Mouse (Mus musculus) brain, adult 2 months (tissue): Measurements from ENCODE around the gene Cdk19.
"Not testable (repeated sequence)": the region's sequence is repeated elsewhere in the genome, so short reads cannot be mapped to it uniquely, and the experiment has no call there.

Source experiments
- DNase-seq: peaks from one replicate; pipeline ENCODE4 v3.0.0; 2011; ENCODE audit warnings: low read depth, low spot score

Cdk19 gene

DNA sequence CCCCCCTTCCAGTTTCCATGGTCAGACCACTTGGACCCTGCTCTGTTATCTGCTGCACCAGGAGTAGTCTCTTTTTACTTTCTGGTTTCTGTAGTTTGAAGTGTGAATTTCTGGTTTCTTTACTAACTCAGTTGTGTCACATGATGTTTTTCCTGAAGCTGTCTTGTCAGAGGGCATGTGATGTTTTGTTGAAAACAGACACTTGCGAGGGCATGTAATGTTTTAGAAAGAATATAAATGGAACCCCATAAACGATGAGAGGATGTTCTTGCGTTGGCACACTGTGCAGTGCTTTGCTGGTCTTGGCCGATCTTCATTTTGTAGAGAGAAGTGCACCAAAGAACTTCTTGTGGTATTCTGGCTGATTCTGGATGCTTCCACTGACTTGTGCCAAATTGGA lies 46.8 kb downstream of the Cdk19 start:
- no peak for DNase-seq

DNA sequence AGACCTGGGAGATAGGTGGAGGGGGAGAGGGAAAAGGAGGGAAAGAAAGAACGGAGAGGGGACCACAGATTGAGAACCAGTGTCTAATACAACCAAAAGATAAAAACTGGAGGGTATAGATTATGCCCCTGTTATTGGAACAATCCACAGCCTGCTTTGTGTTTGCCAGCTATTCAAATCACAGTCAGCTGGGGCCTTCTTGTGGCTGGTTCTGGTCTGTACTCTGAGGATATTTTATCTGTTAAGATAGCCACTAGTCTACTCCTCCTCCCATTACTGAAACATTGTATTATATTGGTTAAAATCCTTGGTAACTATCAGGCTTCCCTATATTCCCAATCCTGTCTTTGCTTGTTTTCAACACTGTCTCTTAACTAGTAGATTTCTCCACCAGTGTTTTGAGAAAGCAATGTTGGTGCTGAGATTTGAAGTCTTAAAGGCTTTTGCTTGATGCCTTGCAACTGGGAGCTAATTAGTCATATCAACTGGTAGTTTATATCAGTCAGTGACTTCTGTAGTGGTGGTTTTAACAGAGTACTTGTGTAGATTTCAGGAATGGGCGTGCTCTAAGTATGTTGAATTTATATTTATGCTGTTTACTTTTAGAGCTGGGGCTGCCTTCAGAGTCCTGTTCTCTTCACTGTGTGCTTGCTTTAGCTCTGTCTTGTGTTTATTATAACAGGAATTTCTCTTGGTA lies 54.2 kb downstream of the Cdk19 start:
- DNase-seq = no peak

DNA sequence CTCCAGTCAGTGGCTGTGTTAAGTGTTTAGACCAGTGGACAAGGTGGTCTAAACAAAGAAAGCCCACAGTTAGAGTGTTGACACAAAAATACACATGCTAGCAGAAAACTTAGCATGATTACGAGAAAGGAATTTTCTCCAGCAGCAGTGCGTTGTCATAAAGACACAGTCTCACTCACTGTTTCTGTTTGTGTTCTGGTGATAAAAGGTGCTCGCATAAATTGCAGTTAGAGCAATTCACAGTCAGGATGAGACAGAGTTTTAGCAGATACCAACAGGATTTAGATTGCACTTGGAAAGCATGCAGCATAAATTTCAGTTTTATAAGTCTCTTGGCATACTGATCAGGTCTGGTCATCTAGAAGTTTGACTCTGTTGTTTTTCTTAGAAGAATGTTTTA lies 59.5 kb downstream of the Cdk19 start:
- DNase-seq = no peak

DNA sequence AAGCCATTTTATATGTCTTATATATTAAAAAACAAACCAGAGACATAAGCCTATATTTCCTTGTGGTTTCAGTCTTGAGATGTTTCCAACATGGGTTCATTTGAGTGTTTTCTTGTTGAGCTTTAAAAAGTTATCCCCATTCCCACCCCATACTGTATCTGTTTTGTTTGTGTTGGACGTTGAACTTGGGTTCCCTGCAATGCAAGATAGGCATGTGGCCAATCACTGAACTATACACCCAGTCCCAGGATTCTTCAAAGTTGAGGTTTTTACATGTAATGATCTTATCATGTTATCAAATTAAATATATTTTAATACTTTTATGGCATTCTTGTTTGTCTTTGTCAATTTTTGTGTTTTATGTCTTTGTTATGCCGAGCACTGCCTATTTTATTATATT lies 60.0 kb downstream of the Cdk19 start:
- DNase-seq = no peak

DNA sequence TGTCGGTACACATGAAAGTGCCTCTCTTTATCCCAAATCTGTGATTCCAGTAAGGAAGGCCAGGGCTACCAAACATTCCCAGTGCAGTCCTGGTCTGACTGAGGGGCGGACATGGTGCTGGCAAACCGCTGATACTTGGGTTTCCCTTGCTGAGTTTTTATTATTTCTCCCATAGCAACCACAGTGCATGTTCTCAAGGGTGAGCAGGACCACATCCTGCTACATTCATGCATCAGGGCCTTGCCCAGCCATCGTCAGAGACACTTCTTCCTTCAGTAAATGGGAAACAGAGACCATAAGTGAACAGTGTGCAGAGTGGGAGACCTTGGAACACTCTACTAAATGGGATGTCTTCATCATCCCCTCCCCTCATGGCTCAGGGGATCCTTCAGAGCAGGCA lies 60.9 kb downstream of the Cdk19 start:
- DNase-seq = no peak

DNA sequence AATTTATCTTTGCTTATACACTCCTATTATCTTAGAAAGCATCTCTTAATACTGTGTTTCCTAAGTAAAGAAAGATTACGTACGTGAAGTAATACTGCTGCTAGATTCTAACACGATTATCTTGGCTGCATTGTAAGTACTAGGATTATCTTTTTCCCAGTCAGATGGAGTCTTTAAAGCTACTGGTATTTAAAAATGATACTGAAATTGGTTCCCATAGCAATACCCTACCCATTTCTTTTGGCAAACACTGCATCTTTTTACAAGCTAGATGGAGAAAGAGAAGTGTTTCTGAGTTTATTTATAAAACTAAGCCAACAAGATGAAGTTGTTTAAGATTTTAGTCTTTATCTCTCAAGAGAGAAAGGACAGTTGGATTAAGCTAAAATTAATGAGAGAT lies 67.3 kb downstream of the Cdk19 start:
- DNase-seq = no peak

DNA sequence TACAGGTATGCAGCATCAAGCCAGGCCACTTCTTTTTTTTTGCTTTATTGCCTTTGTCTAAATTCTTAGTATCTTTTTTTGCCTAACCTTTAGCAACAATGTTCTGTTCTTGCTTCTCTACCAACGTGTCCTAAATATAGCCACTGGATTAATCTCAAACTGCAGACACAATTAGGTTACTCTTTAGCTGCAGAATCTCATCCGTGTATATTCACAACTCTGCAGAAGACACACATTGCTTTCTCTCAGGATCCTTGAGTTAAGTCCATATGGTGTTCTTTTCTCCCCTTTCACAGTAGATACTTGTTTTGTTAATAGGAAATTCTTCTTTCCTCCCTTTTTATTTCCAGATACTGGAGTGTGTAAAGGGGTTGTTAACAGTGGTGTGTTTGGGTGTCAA lies 70.0 kb downstream of the Cdk19 start:
- DNase-seq = peak; percentile 71

DNA sequence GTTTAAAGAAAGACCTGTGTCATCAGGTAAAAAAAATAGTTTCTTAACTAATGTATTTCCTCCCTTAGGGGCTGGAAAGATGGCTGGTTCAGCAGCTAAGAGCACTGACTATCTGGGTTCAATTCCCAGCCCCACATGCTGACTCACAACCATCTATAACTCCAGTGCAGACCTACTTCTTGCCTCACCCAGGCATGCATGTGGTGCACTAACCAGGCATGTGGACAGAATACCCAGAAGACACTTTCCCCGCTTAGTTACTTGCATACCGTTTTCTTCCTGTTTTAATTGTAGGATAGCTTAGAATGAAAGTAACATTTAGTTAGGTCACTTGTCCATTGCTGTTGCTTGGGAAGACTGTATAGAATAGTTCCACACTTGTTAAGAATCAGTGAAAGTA lies 72.0 kb downstream of the Cdk19 start:
- DNase-seq = no peak

DNA sequence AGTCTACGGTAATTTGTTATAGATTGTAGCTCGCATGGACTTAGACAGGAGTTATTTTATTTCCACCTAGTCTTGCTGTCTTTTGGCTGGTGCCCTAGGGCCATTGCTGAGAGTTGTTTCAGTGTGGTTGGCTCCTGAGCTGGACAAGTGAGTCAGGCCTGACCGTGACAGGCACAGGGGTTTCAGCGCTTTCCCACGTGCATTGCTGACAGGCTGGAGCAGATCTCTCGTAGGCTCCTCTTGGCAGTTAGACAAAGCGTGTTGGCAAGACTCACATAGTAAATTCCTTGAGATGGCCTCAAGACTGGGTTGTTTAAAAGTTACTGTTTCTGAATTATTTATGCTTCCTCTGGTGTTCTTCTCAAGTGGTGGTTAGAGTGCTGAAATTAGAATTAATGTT lies 77.6 kb downstream of the Cdk19 start:
- DNase-seq = peak; percentile 92

DNA sequence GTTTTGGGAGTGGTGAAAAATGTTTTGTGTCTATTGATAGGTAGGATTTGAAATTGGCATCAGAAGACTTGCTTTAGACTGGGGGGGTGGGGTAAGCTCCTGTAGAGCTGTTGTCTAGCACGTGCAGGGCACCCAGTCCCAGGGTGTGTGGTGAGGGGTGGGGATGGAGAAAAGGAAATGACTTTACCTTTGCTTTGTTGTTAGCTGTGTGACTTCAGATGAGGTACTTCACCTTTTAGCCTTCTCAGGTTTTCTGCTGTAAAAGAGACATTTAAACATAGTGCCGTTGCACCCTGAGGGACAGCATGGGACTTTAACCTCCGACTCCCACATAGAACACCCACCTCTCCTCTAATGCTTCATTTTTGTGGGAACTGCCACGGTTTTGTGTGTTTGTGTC lies 80.5 kb downstream of the Cdk19 start:
- no peak for DNase-seq

DNA sequence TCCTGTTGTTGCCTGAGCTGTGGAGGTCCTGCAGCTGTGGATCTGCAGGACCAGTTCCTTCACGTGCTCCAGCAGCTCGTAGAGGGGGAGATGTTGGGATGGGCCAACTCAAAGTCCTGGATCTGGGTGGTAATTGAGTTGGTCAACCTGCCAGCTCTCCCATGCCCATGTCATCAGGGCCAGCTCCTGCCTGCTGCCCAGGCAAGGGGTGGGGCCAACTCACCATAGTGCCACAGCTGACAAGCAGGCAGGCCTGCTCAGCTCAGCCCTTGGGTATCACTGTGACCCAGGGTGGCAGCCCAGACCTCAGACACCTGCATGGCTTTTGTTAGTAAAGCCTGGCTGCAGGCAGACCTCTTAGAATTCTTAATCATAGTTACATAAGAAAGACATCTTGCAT lies 81.3 kb downstream of the Cdk19 start:
- DNase-seq = peak; percentile 55

DNA sequence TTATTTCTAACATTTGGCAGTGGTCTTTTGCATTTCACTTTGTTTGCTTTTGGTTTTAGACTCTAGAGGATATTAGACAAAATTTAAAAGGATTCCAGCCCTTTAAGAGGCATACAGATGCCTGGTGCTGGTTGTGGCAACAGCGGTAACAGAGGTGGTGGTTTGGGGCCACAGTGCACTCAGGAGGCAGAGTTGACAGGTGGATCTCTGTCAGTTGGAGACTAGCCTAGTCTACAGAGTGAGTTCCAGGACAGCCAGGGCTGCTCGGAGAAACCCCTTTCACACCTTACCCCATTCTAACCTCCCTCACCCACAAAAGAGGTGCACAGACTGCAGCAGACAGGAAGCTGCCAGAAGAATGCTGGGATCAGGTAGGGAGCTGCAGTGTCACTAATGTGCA lies 82.4 kb downstream of the Cdk19 start:
- DNase-seq = no peak

DNA sequence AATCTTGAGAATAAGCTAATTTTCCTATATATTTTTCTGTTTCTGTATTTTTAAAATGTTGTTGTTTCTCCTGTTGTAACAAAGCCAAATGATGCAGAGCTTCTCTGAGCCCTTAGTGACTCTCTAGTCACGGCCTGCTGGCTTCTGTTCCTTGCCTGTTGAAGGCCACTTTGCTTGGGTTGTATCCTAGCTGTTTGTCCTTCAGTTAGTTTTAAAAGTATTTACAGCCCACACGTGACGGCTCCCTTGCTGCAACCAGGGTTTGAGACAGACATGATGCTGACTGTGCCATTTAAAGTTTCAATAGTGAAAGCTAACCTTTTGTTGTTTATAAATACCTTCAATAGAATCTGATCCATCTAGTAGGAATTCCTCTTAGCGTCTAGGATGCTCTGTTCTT lies 83.3 kb downstream of the Cdk19 start:
- DNase-seq = no peak

DNA sequence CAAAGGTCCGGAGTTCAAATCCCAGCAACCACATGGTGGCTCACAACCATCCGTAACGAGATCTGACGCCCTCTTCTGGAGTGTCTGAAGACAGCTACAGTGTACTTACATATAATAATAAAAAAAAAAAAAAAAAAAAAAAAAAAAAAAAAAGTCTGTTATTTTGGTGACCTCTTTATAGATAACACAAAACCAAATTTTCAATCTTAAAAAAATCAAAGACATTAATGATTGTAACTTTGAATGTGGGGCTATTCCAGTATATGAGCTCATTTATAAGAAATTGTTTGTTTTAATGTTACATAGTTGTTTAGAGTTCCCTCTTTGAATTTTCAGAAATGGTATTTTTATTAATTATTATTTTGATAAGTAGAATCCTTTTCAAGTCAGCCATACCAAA lies 85.1 kb downstream of the Cdk19 start:
- DNase-seq = not testable (repeated sequence)

DNA sequence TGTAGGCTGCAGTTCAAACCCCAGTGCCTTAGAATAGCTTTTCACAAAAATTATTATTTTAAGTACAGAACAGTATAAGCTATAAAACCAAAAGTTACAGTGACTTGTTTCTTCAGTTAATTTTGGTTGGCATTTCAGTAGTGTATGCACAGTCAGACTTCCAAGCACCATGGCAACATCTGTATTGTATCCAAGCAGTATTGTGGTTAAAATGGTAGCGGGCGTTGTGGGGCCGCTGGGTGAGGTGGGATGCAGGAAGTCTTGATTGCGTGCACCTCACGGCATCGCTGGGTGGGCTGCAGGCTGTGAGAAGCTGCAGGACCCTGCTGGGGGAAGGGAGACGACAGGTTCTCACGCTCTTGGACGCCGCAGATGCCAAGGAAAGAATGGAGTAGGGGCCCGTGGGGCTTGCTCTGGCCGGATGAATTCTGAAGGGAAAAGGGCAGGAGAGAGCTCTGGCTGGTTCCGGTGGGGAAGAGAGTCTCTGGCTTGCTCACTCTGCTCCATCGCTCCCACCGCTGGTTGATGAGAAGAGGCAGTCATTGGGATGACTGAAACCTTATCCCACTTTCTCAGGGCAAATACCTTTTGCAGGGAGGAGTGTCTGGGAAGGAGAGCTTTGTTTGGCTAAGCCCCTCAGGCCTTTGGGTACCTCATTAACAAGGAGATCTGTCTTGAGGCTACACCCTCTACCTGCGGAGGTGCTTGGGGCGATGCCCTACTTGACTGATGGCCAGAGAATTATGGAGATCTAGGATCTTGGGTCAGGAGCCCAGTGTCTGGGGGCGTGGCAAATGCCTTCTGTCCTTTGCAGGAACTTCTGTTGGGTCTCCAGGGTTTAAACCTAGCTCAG lies 86.1 kb downstream of the Cdk19 start:
- no peak for DNase-seq

DNA sequence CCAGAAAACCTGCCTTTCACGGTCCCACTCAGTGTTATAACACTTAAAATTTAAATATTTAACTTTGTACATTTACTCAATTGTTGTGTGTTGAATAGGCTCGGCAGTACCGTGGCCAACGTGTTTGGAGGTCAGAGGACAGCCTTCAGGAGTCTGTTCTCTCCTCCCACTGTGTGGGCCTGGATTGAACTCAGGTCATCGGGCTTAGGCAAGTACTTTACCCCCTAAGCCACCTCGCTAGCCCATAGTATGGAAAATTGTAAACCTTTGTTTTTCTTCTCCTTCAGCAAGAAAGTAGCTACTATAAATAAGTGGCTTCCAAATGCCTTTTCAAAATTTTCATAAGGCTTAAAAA lies 86.7 kb downstream of the Cdk19 start:
- no peak for DNase-seq

DNA sequence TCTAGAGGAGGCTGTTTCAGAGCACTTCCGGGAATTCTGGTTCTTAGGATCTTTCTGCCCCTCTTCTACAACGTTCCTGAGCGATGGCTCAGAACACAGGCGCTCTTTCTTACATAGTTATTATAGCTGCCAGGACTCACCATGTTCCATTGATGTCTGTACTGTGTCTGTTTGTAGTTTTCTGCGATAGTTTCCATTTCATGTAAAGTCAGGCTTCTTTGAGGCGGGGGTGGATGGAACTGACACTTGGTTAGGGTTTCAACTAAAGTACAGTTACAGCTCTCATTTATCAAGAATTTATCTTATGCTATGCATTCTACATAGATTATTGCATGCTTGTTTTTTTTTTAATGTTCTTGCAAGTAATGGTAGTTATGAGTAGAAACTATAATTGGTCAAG lies 89.3 kb downstream of the Cdk19 start:
- no peak for DNase-seq

DNA sequence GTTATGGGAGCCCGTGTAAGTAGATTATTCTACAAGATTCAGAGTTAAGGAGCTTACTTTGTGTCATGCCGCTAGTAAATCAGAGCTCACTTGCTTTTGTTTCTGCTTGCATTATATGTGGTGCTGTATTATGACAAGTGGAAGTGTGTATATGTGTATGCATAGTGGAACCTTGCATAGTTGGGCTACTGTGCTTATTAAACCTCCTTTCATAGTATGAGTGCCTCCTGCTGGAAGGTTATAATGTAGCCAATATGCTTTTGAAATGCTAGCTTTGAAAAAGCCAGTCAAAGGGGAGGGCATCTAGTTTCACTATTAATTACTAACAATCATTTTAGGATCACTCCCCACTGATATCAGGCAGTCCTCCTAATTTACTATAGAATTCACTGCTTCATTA lies 89.7 kb downstream of the Cdk19 start:
- DNase-seq = no peak

DNA sequence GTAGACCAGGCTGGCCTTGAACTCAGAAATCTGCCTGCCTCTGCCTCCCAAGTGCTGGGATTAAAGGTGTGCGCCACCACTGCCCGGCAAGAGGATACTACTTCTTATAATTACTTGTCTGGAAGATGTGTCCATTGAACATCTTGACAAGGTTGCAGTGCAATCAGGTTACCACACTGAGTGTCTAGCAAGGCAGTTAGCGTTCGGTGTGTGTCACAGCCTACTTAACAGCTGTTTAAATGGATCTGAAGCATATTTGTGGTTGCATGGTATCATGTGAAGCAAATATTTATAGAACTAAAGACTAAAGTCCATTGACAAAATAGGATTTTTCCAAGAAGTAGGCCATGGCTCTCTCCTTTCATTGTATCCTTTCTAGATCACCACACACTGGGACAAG lies 90.8 kb downstream of the Cdk19 start:
- DNase-seq = no peak

DNA sequence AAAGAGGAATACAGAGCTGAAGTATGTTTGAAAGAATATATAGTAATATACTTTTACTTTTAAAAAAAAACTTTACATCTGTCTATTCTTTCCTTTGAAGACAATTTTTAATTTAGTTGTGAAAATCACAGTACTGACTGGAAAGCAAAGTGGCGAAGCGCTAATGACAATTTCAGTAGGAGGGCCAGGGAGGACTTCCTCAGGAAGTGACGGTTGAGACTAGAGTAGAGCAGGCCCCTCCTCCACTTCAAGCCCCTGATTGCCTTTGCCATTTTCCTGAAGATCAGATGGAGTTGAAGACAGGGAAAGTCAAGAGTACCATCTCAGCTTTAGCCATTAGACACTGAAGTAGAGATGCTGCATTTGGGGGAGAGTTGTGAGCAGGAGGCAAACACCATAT lies 92.6 kb downstream of the Cdk19 start:
- DNase-seq = no peak

DNA sequence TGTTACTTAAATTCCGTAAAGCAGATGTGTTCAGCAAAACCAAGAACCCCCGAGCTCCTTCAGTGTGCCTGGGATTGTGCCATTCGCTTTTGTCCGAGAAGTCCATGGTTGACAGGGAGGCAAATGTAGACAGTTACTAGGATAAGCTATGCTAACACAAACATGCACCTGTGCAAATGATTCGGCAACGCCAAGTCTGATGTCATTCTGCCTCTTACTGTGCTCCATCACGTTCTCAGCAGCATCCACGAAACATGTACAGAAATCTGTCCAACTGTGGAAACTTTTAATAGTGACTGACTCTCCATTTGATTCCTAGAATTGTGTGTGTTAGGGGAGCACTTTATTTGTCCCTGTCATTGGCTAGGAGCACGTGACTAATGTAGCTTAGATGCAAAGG lies 93.0 kb downstream of the Cdk19 start:
- DNase-seq = peak; percentile 58

DNA sequence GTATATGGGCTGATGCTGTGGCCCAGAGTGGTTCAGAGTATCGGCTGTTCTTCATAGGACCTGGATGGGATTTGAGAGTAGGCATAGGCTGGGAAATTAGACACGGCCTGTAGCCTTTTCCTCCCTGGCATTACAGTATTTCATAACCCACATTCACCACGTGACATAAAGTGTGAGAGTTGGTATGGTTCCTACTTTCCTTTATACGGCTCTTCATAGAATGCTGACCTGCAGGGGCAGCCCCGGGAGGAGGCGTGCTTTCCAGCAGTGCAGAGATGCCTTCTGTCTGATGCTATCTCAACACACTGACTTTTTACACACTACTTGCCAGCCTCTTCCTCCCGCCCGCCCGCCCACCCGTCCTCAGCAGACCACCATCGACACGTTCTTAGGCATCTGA lies 96.0 kb downstream of the Cdk19 start:
- DNase-seq = no peak

DNA sequence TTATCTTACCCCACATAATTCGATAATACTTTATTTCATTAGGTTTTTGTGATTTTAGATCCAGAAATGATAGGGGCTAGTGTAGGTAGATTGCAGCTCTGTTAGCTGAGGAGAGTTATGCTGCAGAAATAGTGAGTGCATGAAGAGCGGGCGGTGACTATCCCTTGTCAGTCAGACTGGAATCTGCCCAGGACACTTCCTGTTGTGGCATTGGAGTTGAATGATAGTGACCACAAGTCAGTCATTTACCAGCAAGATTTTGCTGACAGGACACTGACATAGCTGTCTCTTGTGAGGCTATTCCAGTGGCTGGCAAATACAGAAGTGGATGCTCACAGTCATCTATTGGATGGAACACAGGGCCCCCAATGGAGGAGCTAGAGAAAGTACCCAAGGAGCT lies 97.8 kb downstream of the Cdk19 start:
- no peak for DNase-seq

DNA sequence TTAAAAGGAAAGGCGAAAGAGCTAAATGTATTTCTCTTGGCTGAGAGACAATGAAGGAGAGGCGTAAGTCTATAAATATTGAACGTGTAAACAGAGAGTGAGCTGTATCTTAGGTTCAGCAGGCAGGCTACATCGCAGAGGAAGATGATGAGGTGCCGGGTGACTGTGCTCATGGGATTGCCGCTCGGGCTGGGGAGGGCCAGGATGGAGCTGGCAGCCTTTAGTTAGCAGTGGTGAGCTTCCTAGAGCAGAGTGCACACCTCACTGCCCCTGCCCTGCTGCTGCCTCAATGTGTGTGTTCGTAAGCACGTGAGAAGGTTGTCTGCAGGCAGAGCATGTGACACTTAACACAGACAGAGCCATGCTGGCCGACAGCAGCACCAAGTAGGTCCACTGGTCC lies 101.4 kb downstream of the Cdk19 start:
- no peak for DNase-seq
